Mouse (Mus musculus) E14TG2a.4 (cell line): ENCODE data around the gene Elane.

ENCODE experiments used
- H3K27me3 ChIP-seq: 2 replicates; pipeline ENCODE4 v1.6.1; 2014; ENCODE audit warnings: low read length, control low read depth; ENCODE audit not compliant: insufficient read depth
- H3K36me3 ChIP-seq: 2 replicates; pipeline ENCODE4 v1.6.1; 2014; ENCODE audit warnings: low read length, control low read depth; ENCODE audit not compliant: insufficient read depth
- H3K4me1 ChIP-seq: replicated peaks from 2 replicates; pipeline ENCODE4 v1.6.1; 2014; ENCODE audit warnings: low read depth, low read length, control low read depth
- H3K4me3 ChIP-seq: replicated peaks from 2 replicates; pipeline ENCODE4 v1.5.1; 2014; ENCODE audit warnings: mild to moderate bottlenecking, low read length
- H3K9me3 ChIP-seq: 2 replicates; pipeline ENCODE4 v1.6.1; 2014; ENCODE audit warnings: low read length, control low read depth
- CTCF ChIP-seq: conservative IDR thresholded peaks from 2 replicates; pipeline ENCODE4 v1.5.1; 2014; ENCODE audit warnings: low read length
- NANOG ChIP-seq: IDR thresholded peaks from 2 replicates; pipeline ENCODE4 v1.6.1; 2014; ENCODE audit warnings: borderline replicate concordance, low read length, mixed read lengths
- POU5F1 ChIP-seq: IDR thresholded peaks from 2 replicates; pipeline ENCODE4 v1.6.1; 2014; ENCODE audit warnings: low read length, borderline replicate concordance

Gene Elane

GRCm38 (mm10) chr10:79928030-79928694 lies 42.1 kb downstream of the Elane start:
- no peak for TF ChIP-seq CTCF
- no peak for TF ChIP-seq NANOG
- TF ChIP-seq POU5F1: no peak
- Histone ChIP-seq H3K4me1 (peaks cover 57% of the 10 kb centered on the region), H3K4me3 (peak overlapping the region; percentile 91), H3K36me3 (peaks cover 14% of the 10 kb centered on the region; the same call in 1 of the 2 replicates), H3K9me3 (0 out of 2 replicates have a peak, but pooled peaks cover 2% of the 10 kb centered on the region), H3K27me3 (peaks cover 41% of the 10 kb centered on the region)

DNA sequence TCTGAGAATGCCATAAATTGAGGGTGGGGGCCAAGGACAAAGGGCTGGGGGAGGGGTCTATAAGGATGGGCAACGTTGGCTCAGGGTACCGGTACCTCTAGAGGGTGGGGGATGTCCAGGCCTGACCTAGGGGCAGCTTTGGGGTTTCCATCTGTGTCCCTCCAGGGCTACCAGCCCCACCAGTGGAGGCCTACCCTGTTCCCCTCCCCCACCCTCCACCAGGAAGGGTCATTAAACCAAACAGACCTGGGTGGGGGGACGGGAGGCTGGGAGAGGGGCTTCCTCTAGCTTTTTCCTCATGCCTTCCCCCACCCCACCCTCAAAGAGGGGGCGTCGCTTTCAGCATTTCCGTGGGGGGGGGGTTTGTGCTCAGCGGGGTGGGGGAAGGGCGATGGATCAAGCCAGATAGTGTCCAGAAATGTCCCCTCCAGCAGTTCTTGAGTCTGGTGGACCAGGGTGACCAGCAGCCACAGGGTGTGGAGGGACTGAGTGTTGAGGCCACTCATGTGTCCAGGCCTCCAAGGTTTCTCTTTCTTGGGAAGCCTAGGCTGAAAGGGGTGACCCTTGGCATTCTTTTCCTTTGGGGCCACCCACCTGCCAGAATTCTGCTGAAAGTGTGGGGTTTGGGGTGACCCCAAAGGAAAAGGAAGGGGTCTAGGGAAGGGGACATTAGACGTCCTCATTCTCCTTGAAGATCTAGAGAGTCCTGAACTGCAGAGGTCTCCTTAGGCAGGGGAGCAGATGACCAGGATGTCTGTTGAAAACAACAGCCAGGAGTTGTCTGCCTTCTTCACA lies 43.1 kb downstream of the Elane start:
- H3K4me1 ChIP-seq: peaks cover 56% of the 10 kb centered on the region
- 0 out of 2 replicates have a peak, but pooled peaks cover 2% of the 10 kb centered on the region for H3K9me3 ChIP-seq
- H3K27me3 ChIP-seq: peaks cover 35% of the 10 kb centered on the region
- peaks cover 14% of the 10 kb centered on the region; the same call in 1 of the 2 replicates for H3K36me3 ChIP-seq
- TF ChIP-seq CTCF (no peak), POU5F1 (no peak), NANOG (no peak)
- no peak overlapping the region for H3K4me3 ChIP-seq

DNA sequence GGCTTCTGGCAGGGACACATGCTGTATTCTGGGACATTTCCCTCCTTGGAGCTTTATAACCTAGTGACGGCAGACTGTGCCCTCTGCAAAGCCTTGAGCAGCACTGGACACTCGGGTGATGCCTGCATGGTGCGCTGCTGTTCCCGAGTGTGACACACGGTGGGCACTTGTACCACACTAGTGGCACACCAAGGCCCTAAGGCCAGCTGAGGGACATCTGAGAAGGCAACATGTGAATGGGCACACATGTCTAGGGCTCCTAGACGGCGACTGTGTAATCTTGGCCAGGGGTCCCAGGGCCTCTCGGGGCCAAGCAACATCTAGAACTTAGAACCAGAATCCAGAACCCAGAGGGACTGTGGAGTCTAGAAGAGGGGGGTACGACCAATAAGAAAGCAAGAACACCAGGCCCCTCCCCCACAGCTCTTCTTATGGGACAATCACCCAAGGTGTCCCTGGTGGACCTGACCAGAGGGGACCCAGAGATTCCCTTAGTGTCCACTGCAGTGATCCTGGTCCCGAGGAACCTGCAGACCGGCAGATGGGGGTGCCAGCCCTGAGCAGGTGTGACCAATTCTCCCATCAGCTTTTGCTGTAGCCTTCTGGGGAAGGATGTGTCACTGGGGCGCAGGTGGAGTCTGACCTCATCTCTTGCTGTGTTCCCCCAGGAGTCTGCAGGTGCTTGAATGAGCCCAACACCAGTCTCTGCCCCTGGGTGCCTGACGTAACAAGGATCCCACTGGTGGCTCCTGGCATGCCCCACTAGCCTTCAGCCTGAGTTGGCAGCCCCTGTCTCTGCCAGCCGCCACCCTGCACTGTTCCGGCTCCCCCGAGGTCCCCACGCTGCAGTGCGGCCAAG lies 44.1 kb downstream of the Elane start:
- Histone ChIP-seq H3K4me1 (peaks cover 57% of the 10 kb centered on the region), H3K9me3 (0 out of 2 replicates have a peak, but pooled peaks cover 2% of the 10 kb centered on the region), H3K4me3 (no peak overlapping the region), H3K36me3 (peaks cover 14% of the 10 kb centered on the region; the same call in 1 of the 2 replicates), H3K27me3 (peaks cover 34% of the 10 kb centered on the region)
- TF ChIP-seq CTCF (no peak), POU5F1 (no peak), NANOG (no peak)

DNA sequence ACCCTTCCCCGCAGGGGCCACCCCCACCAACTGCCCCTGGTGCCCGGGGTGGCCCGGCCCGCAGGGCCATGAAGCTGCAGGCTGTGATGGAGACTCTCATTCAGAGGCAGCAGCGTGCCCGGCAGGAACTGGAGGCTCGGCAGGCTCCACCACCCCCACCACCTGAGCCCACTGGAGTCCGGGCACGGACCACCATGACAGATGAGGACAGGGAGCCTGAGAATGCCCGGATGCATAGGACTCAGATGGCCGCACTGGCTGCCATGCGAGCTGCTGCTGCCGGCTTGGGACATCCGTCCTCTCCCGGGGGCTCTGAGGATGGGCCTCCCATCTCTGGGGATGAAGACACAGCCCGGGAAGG lies 44.8 kb downstream of the Elane start:
- Histone ChIP-seq H3K4me1 (peaks cover 58% of the 10 kb centered on the region), H3K4me3 (no peak overlapping the region), H3K9me3 (0 out of 2 replicates have a peak, but pooled peaks cover 2% of the 10 kb centered on the region), H3K27me3 (peaks cover 34% of the 10 kb centered on the region), H3K36me3 (peaks cover 14% of the 10 kb centered on the region; the same call in 1 of the 2 replicates)
- TF ChIP-seq CTCF: no peak
- TF ChIP-seq POU5F1: no peak
- no peak for TF ChIP-seq NANOG

GRCm38 (mm10) chr10:79931797-79932196 lies 45.8 kb downstream of the Elane start:
- Histone ChIP-seq H3K27me3 (peaks cover 27% of the 10 kb centered on the region), H3K4me3 (no peak overlapping the region), H3K36me3 (peaks cover 14% of the 10 kb centered on the region; the same call in 1 of the 2 replicates), H3K4me1 (peaks cover 59% of the 10 kb centered on the region), H3K9me3 (0 out of 2 replicates have a peak, but pooled peaks cover 2% of the 10 kb centered on the region)
- TF ChIP-seq CTCF: no peak
- no peak for TF ChIP-seq NANOG
- no peak for TF ChIP-seq POU5F1

GRCm38 (mm10) chr10:79932736-79933135 lies 46.7 kb downstream of the Elane start:
- no peak overlapping the region for H3K4me3 ChIP-seq
- no peak for TF ChIP-seq POU5F1
- no peak for TF ChIP-seq CTCF
- no peak for TF ChIP-seq NANOG
- H3K4me1 ChIP-seq: peaks cover 66% of the 10 kb centered on the region
- H3K9me3 ChIP-seq: 0 out of 2 replicates have a peak, but pooled peaks cover 2% of the 10 kb centered on the region
- peaks cover 21% of the 10 kb centered on the region for H3K27me3 ChIP-seq
- H3K36me3 ChIP-seq: peaks cover 14% of the 10 kb centered on the region; the same call in 1 of the 2 replicates

DNA sequence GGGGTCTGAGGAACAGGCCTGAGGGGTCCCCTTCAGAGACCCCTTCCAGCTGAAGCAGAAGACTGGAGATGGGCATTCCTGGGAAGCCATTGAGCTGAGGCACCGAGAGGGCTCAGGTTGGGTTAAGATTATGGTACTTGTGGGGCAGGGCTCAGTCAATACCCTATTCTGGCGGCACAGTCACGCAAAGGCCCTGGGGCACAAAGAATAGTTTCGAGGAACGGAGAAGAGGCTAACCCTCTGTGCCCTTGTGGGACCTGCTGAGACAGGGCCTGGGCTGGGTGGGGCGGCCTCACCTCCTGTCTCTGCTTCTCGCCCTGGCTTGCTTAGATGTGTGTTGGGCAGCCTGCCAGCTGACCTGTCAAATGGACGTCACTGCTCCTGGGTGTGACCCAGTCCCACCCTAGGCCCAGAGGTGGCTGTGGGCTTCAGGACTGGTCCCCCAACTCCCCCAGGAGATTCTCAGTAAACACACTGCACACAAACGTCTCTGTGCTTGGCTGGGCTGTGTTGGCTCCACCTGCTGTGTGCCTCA lies 47.2 kb downstream of the Elane start:
- TF ChIP-seq POU5F1: no peak
- no peak for TF ChIP-seq NANOG
- TF ChIP-seq CTCF: no peak
- no peak overlapping the region for H3K4me3 ChIP-seq
- H3K36me3 ChIP-seq: peaks cover 14% of the 10 kb centered on the region; the same call in 1 of the 2 replicates
- H3K27me3 ChIP-seq: peaks cover 17% of the 10 kb centered on the region
- peaks cover 66% of the 10 kb centered on the region for H3K4me1 ChIP-seq
- H3K9me3 ChIP-seq: 0 out of 2 replicates have a peak, but pooled peaks cover 2% of the 10 kb centered on the region
